Mouse (Mus musculus) megakaryocyte, embryonic 14.5 days (primary cell): ENCODE measurements at regions not wholly inside any gene's neighbourhood (a gene's known extent, or its start where the extent isn't known, plus 50 kb on each side); places are given as distances from the start of the nearest gene placed in this dataset.
"Not testable (repeated sequence)": the region's sequence is repeated elsewhere in the genome, so short reads cannot be mapped to it uniquely, and the experiment has no call there.

Source experiments
- H3K27me3 ChIP-seq: replicated peaks from 2 replicates; pipeline ENCODE3; 2012; ENCODE audit warnings: inconsistent platforms
- H3K36me3 ChIP-seq: replicated peaks from 2 replicates; pipeline ENCODE3; 2012; ENCODE audit warnings: low read length, inconsistent platforms, mixed read lengths
- H3K4me1 ChIP-seq: 2 replicates; pipeline ENCODE4 v1.6.1; 2012; ENCODE audit warnings: inconsistent platforms
- H3K4me3 ChIP-seq: replicated peaks from 2 replicates; pipeline ENCODE3; 2012; ENCODE audit warnings: moderate library complexity, mild to moderate bottlenecking, inconsistent platforms
- H3K9me3 ChIP-seq: 2 replicates; pipeline ENCODE4 v1.6.1; 2012; ENCODE audit warnings: inconsistent platforms
- FLI1 ChIP-seq: IDR thresholded peaks from 2 replicates; pipeline ENCODE4 v1.6.1; 2012; ENCODE audit warnings: low read length, inconsistent platforms, mixed read lengths
- GATA1 ChIP-seq: IDR thresholded peaks from 3 replicates; pipeline ENCODE4 v1.6.1; 2012; ENCODE audit warnings: mixed read lengths, low read length, inconsistent platforms, borderline replicate concordance

GRCm38 (mm10) chr12:46636888-46637287, 181.8 kb downstream of the Nova1 start:
- TF ChIP-seq FLI1 = no peak
- no peaks in the 10 kb centered on the region for H3K4me1 ChIP-seq
- no peaks in the 10 kb centered on the region for H3K9me3 ChIP-seq
- no peaks in the 10 kb centered on the region for H3K36me3 ChIP-seq
- H3K4me3 ChIP-seq = no peak overlapping the region
- H3K27me3 ChIP-seq = no peaks in the 10 kb centered on the region

- no peaks in the 10 kb centered on the region for H3K4me1 ChIP-seq
- no peak for TF ChIP-seq GATA1
- no peak for TF ChIP-seq FLI1
- H3K9me3 ChIP-seq = 0 out of 2 replicates have a peak, but pooled peaks cover 4% of the 10 kb centered on the region
- H3K4me3 ChIP-seq = no peak overlapping the region
- no peaks in the 10 kb centered on the region for H3K36me3 ChIP-seq
- no peaks in the 10 kb centered on the region for H3K27me3 ChIP-seq
These were observed 183.5 kb downstream of the Nova1 start for GRCm38 (mm10) chr12:46635125-46635772.

- 0 out of 2 replicates have a peak, but pooled peaks cover 4% of the 10 kb centered on the region for H3K9me3 ChIP-seq
- no peaks in the 10 kb centered on the region for H3K27me3 ChIP-seq
- TF ChIP-seq GATA1 (no peak), FLI1 (no peak)
- no peak overlapping the region for H3K4me3 ChIP-seq
- H3K4me1 ChIP-seq = no peaks in the 10 kb centered on the region
- no peaks in the 10 kb centered on the region for H3K36me3 ChIP-seq
These were observed 184.0 kb downstream of the Nova1 start for GRCm38 (mm10) chr12:46634771-46635124.

GRCm38 (mm10) chr12:46632384-46632783, 186.3 kb downstream of the Nova1 start:
- H3K4me1 ChIP-seq, H3K9me3 ChIP-seq, H3K36me3 ChIP-seq, H3K4me3 ChIP-seq, H3K27me3 ChIP-seq: not testable (repeated sequence)

- TF ChIP-seq GATA1 = no peak
- no peak for TF ChIP-seq FLI1
These were observed 191.4 kb downstream of the Nova1 start for GRCm38 (mm10) chr12:46627320-46627719.

GRCm38 (mm10) chr12:46611439-46611838, 207.3 kb downstream of the Nova1 start:
- Histone ChIP-seq H3K27me3 (no peaks in the 10 kb centered on the region), H3K4me1 (no peaks in the 10 kb centered on the region), H3K36me3 (no peaks in the 10 kb centered on the region), H3K4me3 (no peak overlapping the region), H3K9me3 (peaks cover 7% of the 10 kb centered on the region)
- no peak for TF ChIP-seq FLI1
- TF ChIP-seq GATA1 = no peak

More at GRCm38 (mm10) chr12:46627320-46627719, 191.4 kb downstream of the Nova1 start:
- H3K4me3 ChIP-seq = no peak overlapping the region
- H3K9me3 ChIP-seq = 0 out of 2 replicates have a peak, but pooled peaks cover 6% of the 10 kb centered on the region
- H3K36me3 ChIP-seq = no peaks in the 10 kb centered on the region
- no peaks in the 10 kb centered on the region for H3K4me1 ChIP-seq
- H3K27me3 ChIP-seq = no peaks in the 10 kb centered on the region

GRCm38 (mm10) chr12:46609580-46610311, 209.0 kb downstream of the Nova1 start:
- no peak overlapping the region for H3K4me3 ChIP-seq
- TF ChIP-seq GATA1 = no peak
- no peak for TF ChIP-seq FLI1
- H3K9me3 ChIP-seq = peaks cover 7% of the 10 kb centered on the region
- no peaks in the 10 kb centered on the region for H3K36me3 ChIP-seq
- no peaks in the 10 kb centered on the region for H3K27me3 ChIP-seq
- no peaks in the 10 kb centered on the region for H3K4me1 ChIP-seq

- no peaks in the 10 kb centered on the region for H3K36me3 ChIP-seq
- no peaks in the 10 kb centered on the region for H3K4me1 ChIP-seq
- TF ChIP-seq FLI1 (no peak), GATA1 (no peak)
These were observed 210.3 kb downstream of the Nova1 start for GRCm38 (mm10) chr12:46608290-46608910.

GRCm38 (mm10) chr12:46597200-46597599, 221.5 kb downstream of the Nova1 start:
- Histone ChIP-seq H3K4me1 (no peaks in the 10 kb centered on the region), H3K27me3 (no peaks in the 10 kb centered on the region), H3K9me3 (no peaks in the 10 kb centered on the region), H3K4me3 (no peak overlapping the region), H3K36me3 (no peaks in the 10 kb centered on the region)
- TF ChIP-seq FLI1 (no peak), GATA1 (no peak)

More at GRCm38 (mm10) chr12:46608290-46608910, 210.3 kb downstream of the Nova1 start:
- H3K4me3 ChIP-seq = no peak overlapping the region
- no peaks in the 10 kb centered on the region for H3K27me3 ChIP-seq
- H3K9me3 ChIP-seq = peaks cover 7% of the 10 kb centered on the region

GRCm38 (mm10) chr12:46568665-46569064, 250.1 kb downstream of the Nova1 start:
- H3K36me3 ChIP-seq = no peaks in the 10 kb centered on the region
- TF ChIP-seq GATA1 = no peak
- TF ChIP-seq FLI1 = no peak

More at GRCm38 (mm10) chr12:46568665-46569064, 250.1 kb downstream of the Nova1 start:
- H3K4me1 ChIP-seq = no peaks in the 10 kb centered on the region
- no peaks in the 10 kb centered on the region for H3K9me3 ChIP-seq
- H3K4me3 ChIP-seq = no peak overlapping the region
- no peaks in the 10 kb centered on the region for H3K27me3 ChIP-seq
